Mouse (Mus musculus) olfactory bulb, adult 2 months (tissue): ENCODE results near the gene Olfr828.

Source experiments
- CTCF ChIP-seq: fragments of 200-500 bp; IDR thresholded peaks from 2 replicates; pipeline ENCODE4 v1.5.1; 2012; ENCODE audit warnings: low read depth, mild to moderate bottlenecking, low read length, moderate library complexity; ENCODE audit not compliant: insufficient read depth
- POLR2A ChIP-seq: fragments of 200-500 bp; IDR thresholded peaks from 2 replicates; pipeline ENCODE4 v1.6.1; 2012; ENCODE audit warnings: mild to moderate bottlenecking, low read depth, low read length, moderate library complexity; ENCODE audit not compliant: insufficient read depth

- TF ChIP-seq POLR2A: no peak
- no peak for TF ChIP-seq CTCF
Observed at GRCm38 (mm10) chr9:18854633-18855032, 35.3 kb upstream of the Olfr828 start, which contains the start of gene Olfr829.
